Mouse (Mus musculus) myocyte (in vitro differentiated cells): ENCODE results near the gene Hopx. TPM values are rescaled to one million over a fixed set of nuclear protein-coding genes. Genes with fewer than 3 reads are reported as not detected.

Experiments
- H3K27me3 ChIP-seq: one replicate; pipeline ENCODE4 v1.6.1; 2011; ENCODE audit not compliant: control insufficient read depth, insufficient read depth, insufficient read length
- H3K36me3 ChIP-seq: one replicate; pipeline ENCODE4 v1.6.1; 2011; ENCODE audit not compliant: control insufficient read depth, insufficient read depth
- H3K4me2 ChIP-seq: one replicate; pipeline ENCODE4 v1.6.1; 2011; ENCODE audit warnings: low read depth, control low read depth
- H3K4me3 ChIP-seq: one replicate; pipeline ENCODE4 v1.5.1; 2011; ENCODE audit warnings: mild to moderate bottlenecking, control low read depth, moderate library complexity
- H3K79me2 ChIP-seq: one replicate; pipeline ENCODE4 v1.6.1; 2011; ENCODE audit not compliant: control insufficient read depth, insufficient read depth
- H3ac ChIP-seq: one replicate; pipeline ENCODE4 v1.6.1; 2011; ENCODE audit not compliant: control insufficient read depth, insufficient read length
- CEBPB ChIP-seq: IDR thresholded peaks from 2 replicates; pipeline ENCODE4 v1.6.1; 2011; ENCODE audit warnings: mild to moderate bottlenecking, moderate library complexity; ENCODE audit not compliant: poor library complexity, insufficient read depth, severe bottlenecking
- E2F4 ChIP-seq: IDR thresholded peaks from one replicate; pipeline ENCODE4 v1.6.1; 2011; ENCODE audit warnings: mild to moderate bottlenecking, control low read depth, moderate library complexity; ENCODE audit not compliant: insufficient read depth
- MAX ChIP-seq: IDR thresholded peaks from one replicate; pipeline ENCODE4 v1.6.1; 2011; ENCODE audit warnings: low read depth, mild to moderate bottlenecking, control low read depth
- MYOD1 ChIP-seq, 3 experiments: IDR thresholded peaks; one replicate each; pipeline ENCODE4 v1.6.1; 2011; ENCODE audit warnings: control low read depth in 2 of 3, low read depth in 2 of 3, mild to moderate bottlenecking in 2 of 3, moderate library complexity in 1 of 3; ENCODE audit not compliant: insufficient read length in 2 of 3, control insufficient read depth in 1 of 3
- MYOG ChIP-seq, 3 experiments: IDR thresholded peaks; one replicate each; pipeline ENCODE4 v1.6.1; 2011; ENCODE audit warnings: control low read depth in 2 of 3, low read depth in 2 of 3, mild to moderate bottlenecking in 2 of 3; ENCODE audit not compliant: insufficient read length in 2 of 3, control insufficient read depth in 1 of 3, insufficient read depth in 1 of 3
- POLR2A ChIP-seq: IDR thresholded peaks from one replicate; pipeline ENCODE4 v1.6.1; 2011; ENCODE audit warnings: low read depth, mild to moderate bottlenecking, control low read depth, moderate library complexity; ENCODE audit not compliant: insufficient read length
- POLR2AphosphoS2 ChIP-seq: IDR thresholded peaks from one replicate; pipeline ENCODE4 v1.6.1; 2011; ENCODE audit warnings: low read depth, control low read depth; ENCODE audit not compliant: insufficient read length
- REST ChIP-seq: IDR thresholded peaks from one replicate; pipeline ENCODE4 v1.6.1; 2011; ENCODE audit warnings: mild to moderate bottlenecking, control low read depth, moderate library complexity; ENCODE audit not compliant: insufficient read depth, insufficient read length
- SRF ChIP-seq: IDR thresholded peaks from one replicate; pipeline ENCODE4 v1.6.1; 2011; ENCODE audit warnings: low read depth; ENCODE audit not compliant: control insufficient read depth, insufficient read length
- TCF12 ChIP-seq: IDR thresholded peaks from one replicate; pipeline ENCODE4 v1.6.1; 2011; ENCODE audit warnings: mild to moderate bottlenecking, control low read depth; ENCODE audit not compliant: poor library complexity, insufficient read depth, severe bottlenecking
- TCF3 ChIP-seq: IDR thresholded peaks from one replicate; pipeline ENCODE4 v1.6.1; 2011; ENCODE audit warnings: low read depth, control low read depth; ENCODE audit not compliant: insufficient read length
- USF1 ChIP-seq: IDR thresholded peaks from one replicate; pipeline ENCODE4 v1.6.1; 2011; ENCODE audit warnings: low read depth, mild to moderate bottlenecking, control low read depth, moderate library complexity
- polyA plus RNA-seq: library from polyadenylated mRNA; unstranded; fragments of >200 nt; fragmentation: generic; extraction: Trizol; gene quantifications from one replicate; pipeline ENCODE4 v1.2.1, GENCODE M21; 2012; ENCODE audit warnings: missing spikeins

The Hopx gene
- polyA plus RNA-seq, 1 experiment = 0.68 TPM

- Histone ChIP-seq H3K4me2 (no peak overlapping the region), H3K4me3 (no peak overlapping the region), H3ac (no peak overlapping the region), H3K79me2 (no peaks in the 10 kb centered on the region), H3K27me3 (peaks cover 4% of the 10 kb centered on the region), H3K36me3 (no peaks in the 10 kb centered on the region)
- TF ChIP-seq POLR2A = no peak
Measured at GRCm38 (mm10) chr5:77155526-77155925, 40.6 kb upstream of the Hopx start.

GRCm38 (mm10) chr5:77154812-77155211, 39.9 kb upstream of the Hopx start:
- peaks cover 4% of the 10 kb centered on the region for H3K27me3 ChIP-seq
- H3K4me3 ChIP-seq = no peak overlapping the region
- no peaks in the 10 kb centered on the region for H3K79me2 ChIP-seq
- peak overlapping the region; percentile 15 for H3K4me2 ChIP-seq
- no peak overlapping the region for H3ac ChIP-seq
- H3K36me3 ChIP-seq = no peaks in the 10 kb centered on the region
- no peak for TF ChIP-seq MYOD1 (IDR thresholded peaks at IDR 0.05; ENCODE audit: control insufficient read depth in 1 of 3, insufficient read length in 2 of 3, low read depth in 2 of 3)
- TF ChIP-seq E2F4 = no peak
- no peak for TF ChIP-seq TCF3
- peak; percentile 69; the same call in 1 of the 2 replicates for TF ChIP-seq CEBPB
- no peak for TF ChIP-seq MYOG (IDR thresholded peaks at IDR 0.05; ENCODE audit: control insufficient read depth in 1 of 3, insufficient read depth in 1 of 3, insufficient read length in 2 of 3, low read depth in 2 of 3)
- TF ChIP-seq POLR2A = no peak
- no peak for TF ChIP-seq REST
- TF ChIP-seq TCF12 = no peak

- no peak for TF ChIP-seq TCF12
- TF ChIP-seq TCF3 = no peak
- TF ChIP-seq E2F4 = no peak
- no peak for TF ChIP-seq MYOG (IDR thresholded peaks at IDR 0.05; ENCODE audit: control insufficient read depth in 1 of 3, insufficient read depth in 1 of 3, insufficient read length in 2 of 3, low read depth in 2 of 3)
- no peak for TF ChIP-seq CEBPB
- TF ChIP-seq POLR2AphosphoS2 = no peak
- TF ChIP-seq POLR2A = no peak
- TF ChIP-seq MAX = no peak
- TF ChIP-seq MYOD1 (IDR thresholded peaks at IDR 0.05; ENCODE audit: control insufficient read depth in 1 of 3, insufficient read length in 2 of 3, low read depth in 2 of 3) = no peak
- no peak for TF ChIP-seq USF1
- TF ChIP-seq SRF = no peak
- no peaks in the 10 kb centered on the region for H3K79me2 ChIP-seq
- H3K4me3 ChIP-seq = no peak overlapping the region
- H3K36me3 ChIP-seq = no peaks in the 10 kb centered on the region
- H3ac ChIP-seq = no peak overlapping the region
- H3K4me2 ChIP-seq = no peak overlapping the region
- H3K27me3 ChIP-seq = no peaks in the 10 kb centered on the region
Measured at GRCm38 (mm10) chr5:77151738-77152137, 36.8 kb upstream of the Hopx start.

- H3K4me2 ChIP-seq = no peak overlapping the region
- H3K36me3 ChIP-seq = no peaks in the 10 kb centered on the region
- TF ChIP-seq CEBPB (no peak), MYOG (IDR thresholded peaks at IDR 0.05; ENCODE audit: control insufficient read depth in 1 of 3, insufficient read depth in 1 of 3, insufficient read length in 2 of 3, low read depth in 2 of 3) (no peak), SRF (no peak), TCF3 (no peak), POLR2A (no peak), REST (no peak), MAX (no peak), POLR2AphosphoS2 (no peak), TCF12 (no peak), USF1 (no peak), MYOD1 (IDR thresholded peaks at IDR 0.05; ENCODE audit: control insufficient read depth in 1 of 3, insufficient read length in 2 of 3, low read depth in 2 of 3) (no peak), E2F4 (no peak)
- no peaks in the 10 kb centered on the region for H3K79me2 ChIP-seq
- H3K27me3 ChIP-seq = no peaks in the 10 kb centered on the region
- H3K4me3 ChIP-seq = no peak overlapping the region
- H3ac ChIP-seq = no peak overlapping the region
Measured at GRCm38 (mm10) chr5:77151075-77151474, 36.2 kb upstream of the Hopx start.

- Histone ChIP-seq H3K4me3 (no peak overlapping the region), H3ac (no peak overlapping the region), H3K27me3 (no peaks in the 10 kb centered on the region), H3K79me2 (no peaks in the 10 kb centered on the region), H3K36me3 (no peaks in the 10 kb centered on the region), H3K4me2 (no peak overlapping the region)
- TF ChIP-seq TCF3 (no peak), CEBPB (no peak), POLR2AphosphoS2 (no peak), REST (no peak), USF1 (no peak), POLR2A (no peak)
Measured at GRCm38 (mm10) chr5:77148021-77148621, 33.2 kb upstream of the Hopx start.
